Mouse (Mus musculus) forebrain, embryonic 12.5 days (tissue): Measurements from ENCODE around the gene Trim50. TPM values are rescaled to one million over a fixed set of nuclear protein-coding genes. Genes with fewer than 3 reads are reported as not detected.

ENCODE experiments used
- ATAC-seq: fragments of 200-750 bp; cut with Nextera tagmentation; 2 replicates; pipeline ENCODE4 v1.8.0; 2017; ENCODE audit warnings: moderate TSS enrichment; ENCODE audit not compliant: low FRiP score
- H3K27ac ChIP-seq: fragments of 300-500 bp; sonication (generic); 2 replicates; pipeline ENCODE4 v1.5.1; 2016; ENCODE audit warnings: mild to moderate bottlenecking
- H3K27me3 ChIP-seq: fragments of 300-500 bp; sonication (generic); 2 replicates; pipeline ENCODE4 v1.6.1; 2016; ENCODE audit warnings: mild to moderate bottlenecking
- H3K36me3 ChIP-seq: fragments of 300-500 bp; sonication (generic); replicated peaks from 2 replicates; pipeline ENCODE4 v1.6.1; 2016; ENCODE audit warnings: mild to moderate bottlenecking
- H3K4me1 ChIP-seq: fragments of 300-500 bp; sonication (generic); 2 replicates; pipeline ENCODE4 v1.6.1; 2016
- H3K4me2 ChIP-seq: fragments of 300-500 bp; sonication (generic); 2 replicates; pipeline ENCODE4 v1.6.1; 2016; ENCODE audit warnings: mild to moderate bottlenecking, moderate library complexity
- H3K4me3 ChIP-seq: fragments of 300-500 bp; sonication (generic); replicated peaks from 2 replicates; pipeline ENCODE4 v1.5.1; 2016; ENCODE audit warnings: mild to moderate bottlenecking
- H3K9ac ChIP-seq: fragments of 300-500 bp; sonication (generic); 2 replicates; pipeline ENCODE4 v1.6.1; 2016; ENCODE audit warnings: mild to moderate bottlenecking
- H3K9me3 ChIP-seq: fragments of 300-500 bp; sonication (generic); 2 replicates; pipeline ENCODE4 v1.6.1; 2016
- WGBS: fragments of 180-500 bp; shearing (Covaris S2); methylation state at CpG from one replicate; pipeline ENCODE4 v1.1.7; 2016; 5-methylcytosine and 5-hydroxymethylcytosine counted together
- polyA plus RNA-seq: library from polyadenylated mRNA; unstranded; fragments of >200 nt; fragmentation: Nextera tagmentation; extraction: Ambion mirVana; gene quantifications from 2 replicates; pipeline ENCODE4 v1.2.1, GENCODE M21; 2016

Gene Trim50
- polyA plus RNA-seq, 1 experiment from 2014 or later = not detected

GRCm38 (mm10) chr5:135371195-135371594 is 18.1 kb downstream of the Trim50 start:
- Histone ChIP-seq H3K9me3 (no peaks in the 10 kb centered on the region), H3K4me3 (no peak overlapping the region), H3K36me3 (peaks cover 46% of the 10 kb centered on the region), H3K9ac (no peak overlapping the region), H3K27ac (no peak overlapping the region), H3K4me1 (peaks cover 18% of the 10 kb centered on the region), H3K27me3 (no peaks in the 10 kb centered on the region), H3K4me2 (peak overlapping the region; percentile 94)
- ATAC-seq = no peak
- WGBS = 94% methylated on average over 13 of the region's 13 CpGs

- H3K36me3 ChIP-seq = peaks cover 70% of the 10 kb centered on the region
- H3K9ac ChIP-seq = no peak overlapping the region
- ATAC-seq = no peak
- H3K27me3 ChIP-seq = no peaks in the 10 kb centered on the region
- H3K9me3 ChIP-seq = no peaks in the 10 kb centered on the region
- 98% methylated on average over 5 of the region's 5 CpGs for WGBS
- no peak overlapping the region for H3K4me2 ChIP-seq
- H3K27ac ChIP-seq = no peak overlapping the region
- H3K4me3 ChIP-seq = no peak overlapping the region
- H3K4me1 ChIP-seq = peaks cover 18% of the 10 kb centered on the region
Measured at GRCm38 (mm10) chr5:135373601-135374000, 20.5 kb downstream of the Trim50 start.

- Histone ChIP-seq H3K4me3 (no peak overlapping the region), H3K9me3 (no peaks in the 10 kb centered on the region), H3K36me3 (peaks cover 86% of the 10 kb centered on the region), H3K4me2 (no peak overlapping the region), H3K27ac (no peak overlapping the region), H3K9ac (no peak overlapping the region), H3K4me1 (peaks cover 11% of the 10 kb centered on the region), H3K27me3 (no peaks in the 10 kb centered on the region)
- 87% methylated on average over 8 of the region's 8 CpGs for WGBS
- no peak for ATAC-seq
Measured at GRCm38 (mm10) chr5:135375167-135375566, 22.1 kb downstream of the Trim50 start.

- H3K9ac ChIP-seq = no peak overlapping the region
- no peaks in the 10 kb centered on the region for H3K9me3 ChIP-seq
- no peak overlapping the region for H3K27ac ChIP-seq
- no peak overlapping the region for H3K4me3 ChIP-seq
- H3K27me3 ChIP-seq = no peaks in the 10 kb centered on the region
- H3K4me2 ChIP-seq = no peak overlapping the region
- H3K4me1 ChIP-seq = no peaks in the 10 kb centered on the region
- no peak for ATAC-seq
- peaks cover 96% of the 10 kb centered on the region for H3K36me3 ChIP-seq
- 79% methylated on average over 2 of the region's 2 CpGs for WGBS
Measured at GRCm38 (mm10) chr5:135376341-135376740, 23.2 kb downstream of the Trim50 start.

DNA sequence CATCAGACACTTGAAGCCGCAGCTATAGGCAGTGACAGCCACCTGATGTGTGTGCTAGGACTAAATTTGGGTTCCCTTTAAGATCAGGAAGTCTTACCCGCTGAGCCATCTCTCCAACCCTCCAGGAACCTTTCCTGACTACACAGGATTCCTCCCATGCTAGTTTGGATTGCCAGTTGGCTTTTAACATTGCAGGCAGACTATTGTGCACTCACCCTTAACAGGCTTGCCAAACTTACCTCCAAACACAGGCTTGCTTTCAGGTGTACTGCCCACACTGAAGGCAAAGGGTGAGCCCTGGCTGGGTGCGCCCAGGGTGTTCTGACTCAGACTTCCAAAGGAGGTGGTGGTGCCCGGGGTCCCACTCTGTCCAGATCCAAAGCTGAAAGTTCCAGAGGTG is 27.6 kb downstream of the Trim50 start:
- WGBS = 94% methylated on average over 4 of the region's 4 CpGs
- Histone ChIP-seq H3K9me3 (no peaks in the 10 kb centered on the region), H3K9ac (no peak overlapping the region), H3K27me3 (no peaks in the 10 kb centered on the region), H3K4me1 (no peaks in the 10 kb centered on the region), H3K27ac (no peak overlapping the region), H3K4me3 (no peak overlapping the region), H3K36me3 (peaks cover 98% of the 10 kb centered on the region), H3K4me2 (no peak overlapping the region)
- ATAC-seq = no peak

DNA sequence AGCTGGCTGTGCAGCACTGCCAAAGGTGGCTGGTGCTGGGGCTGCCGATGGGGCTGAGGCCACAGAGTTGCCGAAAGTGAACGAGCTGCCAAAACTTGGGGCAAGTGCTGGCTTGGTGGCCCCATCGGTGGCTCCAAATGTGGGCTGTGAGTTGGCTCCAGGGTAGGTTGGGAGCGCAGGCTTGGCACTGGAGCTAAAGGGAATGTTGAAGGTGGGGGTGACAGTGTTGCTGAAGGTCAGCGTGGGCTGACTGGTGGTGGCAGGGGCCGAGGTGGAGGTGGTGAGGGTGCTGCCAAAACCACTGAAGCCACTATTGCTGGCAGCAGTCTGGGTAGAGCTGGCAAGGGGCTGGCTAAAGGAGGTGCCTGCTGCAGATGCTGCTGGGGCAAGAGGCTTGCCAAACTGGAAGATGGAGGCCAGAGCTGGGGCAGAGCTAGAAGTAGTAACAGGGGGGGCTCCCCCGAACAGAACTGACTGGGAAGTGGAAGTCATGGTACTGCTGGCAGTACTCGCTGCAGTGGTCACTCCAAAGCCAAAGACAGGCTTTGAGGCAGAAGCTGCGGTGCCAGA is 28.3 kb downstream of the Trim50 start:
- H3K36me3 ChIP-seq = peaks cover 94% of the 10 kb centered on the region
- H3K4me3 ChIP-seq = no peak overlapping the region
- no peaks in the 10 kb centered on the region for H3K4me1 ChIP-seq
- no peak overlapping the region for H3K27ac ChIP-seq
- no peak overlapping the region for H3K4me2 ChIP-seq
- H3K9me3 ChIP-seq = no peaks in the 10 kb centered on the region
- 92% methylated on average over 10 of the region's 10 CpGs for WGBS
- H3K9ac ChIP-seq = no peak overlapping the region
- ATAC-seq = no peak
- H3K27me3 ChIP-seq = no peaks in the 10 kb centered on the region

- Histone ChIP-seq H3K4me1 (no peaks in the 10 kb centered on the region), H3K4me3 (no peak overlapping the region), H3K27ac (no peak overlapping the region), H3K27me3 (no peaks in the 10 kb centered on the region), H3K36me3 (peaks cover 94% of the 10 kb centered on the region), H3K4me2 (no peak overlapping the region), H3K9ac (no peak overlapping the region), H3K9me3 (no peaks in the 10 kb centered on the region)
- 91% methylated on average over 7 of the region's 7 CpGs for WGBS
- ATAC-seq = no peak
Measured at GRCm38 (mm10) chr5:135382746-135383145, 29.7 kb downstream of the Trim50 start.

GRCm38 (mm10) chr5:135383771-135384170 is 30.7 kb downstream of the Trim50 start:
- no peak overlapping the region for H3K9ac ChIP-seq
- H3K27me3 ChIP-seq = no peaks in the 10 kb centered on the region
- H3K4me3 ChIP-seq = no peak overlapping the region
- no peaks in the 10 kb centered on the region for H3K4me1 ChIP-seq
- H3K27ac ChIP-seq = no peak overlapping the region
- no peak for ATAC-seq
- H3K4me2 ChIP-seq = no peak overlapping the region
- H3K9me3 ChIP-seq = no peaks in the 10 kb centered on the region
- H3K36me3 ChIP-seq = peaks cover 94% of the 10 kb centered on the region
- 85% methylated on average over 10 of the region's 10 CpGs for WGBS

DNA sequence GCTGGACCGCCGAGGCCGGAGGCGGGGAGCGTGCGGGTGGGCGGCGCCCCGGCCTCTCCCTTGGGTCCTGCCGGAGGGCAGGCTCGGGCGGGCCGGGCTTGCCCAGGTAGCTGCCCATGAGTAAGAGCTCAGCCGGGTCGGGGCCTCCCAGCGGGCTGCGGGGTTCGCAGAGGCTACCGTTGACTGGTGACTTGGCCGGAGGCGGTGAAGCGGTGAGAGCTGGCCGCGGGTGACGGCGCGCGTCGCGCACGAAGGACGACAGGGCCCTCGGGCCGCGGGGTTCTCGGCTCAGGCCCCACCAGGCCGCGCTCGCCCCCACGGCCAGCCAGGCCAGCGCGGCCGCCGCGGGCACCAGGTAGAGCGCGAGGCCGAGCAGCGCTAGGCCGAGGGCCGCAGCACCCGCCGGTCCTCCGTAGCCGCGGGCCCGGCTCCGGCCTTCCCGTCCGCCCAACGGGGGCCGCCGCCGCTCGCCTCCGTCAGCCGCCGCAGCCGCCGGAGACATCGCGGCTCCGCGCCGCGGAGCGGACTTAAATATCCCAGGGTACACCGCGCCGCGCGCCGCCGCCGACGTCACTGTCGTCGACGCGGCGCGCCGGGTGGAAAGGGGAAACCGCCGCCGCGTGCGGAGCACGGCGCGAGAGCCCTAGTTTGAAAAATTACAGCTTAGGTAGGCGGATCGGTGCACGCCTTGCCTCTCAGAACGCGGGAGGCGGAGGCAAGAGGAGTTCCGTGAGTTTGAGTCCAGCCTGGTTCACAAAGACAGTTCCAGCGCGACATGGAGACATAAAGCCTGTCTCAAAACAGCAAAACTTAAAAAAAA is 41.1 kb downstream of the Trim50 start, which contains the start of gene Pom121:
TSS of gene Pom121 (minus strand) at position 543 of the 820 bp plus-strand sequence.
- under 1% methylated on average over 75 of the region's 110 CpGs for WGBS
- peak; percentile 92 for ATAC-seq
- H3K27ac ChIP-seq = peak within 1 kb of the TSS; percentile 86
- no peaks in the 10 kb centered on the region for H3K9me3 ChIP-seq
- H3K4me2 ChIP-seq = peak within 1 kb of the TSS; percentile 83
- peaks cover 32% of the 10 kb centered on the region for H3K36me3 ChIP-seq
- peak within 1 kb of the TSS; percentile 99 for H3K4me3 ChIP-seq
- H3K27me3 ChIP-seq = peaks cover 7% of the 10 kb centered on the region
- H3K4me1 ChIP-seq = peaks cover 15% of the 10 kb centered on the region
- H3K9ac ChIP-seq = peak within 1 kb of the TSS; percentile 98

DNA sequence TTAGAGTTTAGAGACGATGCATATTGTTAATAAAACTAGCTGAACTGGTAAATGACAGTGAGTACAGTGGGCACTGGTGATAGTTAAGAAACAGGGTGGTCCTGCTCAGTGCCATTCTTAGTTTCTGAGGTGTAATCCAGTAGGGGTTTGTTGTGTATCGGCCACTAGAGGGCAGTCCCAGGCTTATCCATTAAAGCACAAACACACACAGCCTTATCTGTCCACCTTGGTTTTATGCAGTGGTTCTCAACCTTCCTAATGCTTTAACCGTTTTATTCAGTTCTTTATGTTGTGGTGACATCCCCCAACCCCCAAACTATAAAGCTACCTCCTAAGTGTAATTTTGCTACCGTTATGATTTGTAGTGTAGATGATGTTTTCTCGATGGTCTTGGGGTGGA is 42.7 kb downstream of the Trim50 start:
- Histone ChIP-seq H3K36me3 (peaks cover 18% of the 10 kb centered on the region), H3K9ac (no peak overlapping the region), H3K4me1 (peaks cover 15% of the 10 kb centered on the region), H3K27me3 (peaks cover 7% of the 10 kb centered on the region), H3K4me3 (no peak overlapping the region), H3K27ac (no peak overlapping the region), H3K9me3 (no peaks in the 10 kb centered on the region), H3K4me2 (no peak overlapping the region)
- WGBS = 52% methylated on average over 5 of the region's 5 CpGs
- ATAC-seq = no peak

- WGBS = 75% methylated on average over 6 of the region's 6 CpGs
- Histone ChIP-seq H3K27me3 (peaks cover 7% of the 10 kb centered on the region), H3K27ac (no peak overlapping the region), H3K36me3 (no peaks in the 10 kb centered on the region), H3K9ac (no peak overlapping the region), H3K4me2 (no peak overlapping the region), H3K4me1 (peaks cover 4% of the 10 kb centered on the region; the same call in 1 of the 2 replicates), H3K9me3 (no peaks in the 10 kb centered on the region), H3K4me3 (no peak overlapping the region)
- ATAC-seq = no peak
Measured at GRCm38 (mm10) chr5:135399382-135399781, 46.3 kb downstream of the Trim50 start.

GRCm38 (mm10) chr5:135400244-135400643 is 47.1 kb downstream of the Trim50 start:
- H3K9ac ChIP-seq = no peak overlapping the region
- peak; percentile 67 for ATAC-seq
- no peak overlapping the region for H3K4me2 ChIP-seq
- peaks cover 7% of the 10 kb centered on the region for H3K27me3 ChIP-seq
- no peaks in the 10 kb centered on the region for H3K36me3 ChIP-seq
- WGBS = 13% methylated on average over 2 of the region's 2 CpGs
- H3K4me1 ChIP-seq = peaks cover 3% of the 10 kb centered on the region; the same call in 1 of the 2 replicates
- H3K4me3 ChIP-seq = no peak overlapping the region
- H3K27ac ChIP-seq = no peak overlapping the region
- no peaks in the 10 kb centered on the region for H3K9me3 ChIP-seq
